Mouse (Mus musculus): ENCODE measurements around the gene Map10. TPM values are rescaled to one million over a fixed set of nuclear protein-coding genes. Genes with fewer than 3 reads are reported as not detected.

The Map10 gene
- polyA plus RNA-seq, 1 experiment, result not detected

DNA sequence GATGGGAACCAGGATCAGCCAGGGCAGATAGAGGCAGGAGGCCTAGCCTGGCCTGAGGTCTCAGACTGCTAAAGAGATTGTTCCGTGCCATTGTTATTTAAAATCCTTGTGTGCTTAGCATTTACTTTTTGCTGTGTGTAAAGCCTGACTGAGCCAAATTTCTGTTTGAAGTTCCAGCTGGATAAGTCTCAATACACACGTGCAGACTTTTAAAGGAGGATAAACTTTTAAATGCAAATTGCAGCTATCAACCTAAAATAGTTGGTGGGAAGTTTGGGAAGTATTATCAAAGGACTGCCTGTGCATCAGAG is 3.8 kb upstream of the Map10 start:
- H3K9me3 ChIP-seq (ENCODE audit: control insufficient read depth, low read length), result peaks cover 18% of the 10 kb centered on the region

DNA sequence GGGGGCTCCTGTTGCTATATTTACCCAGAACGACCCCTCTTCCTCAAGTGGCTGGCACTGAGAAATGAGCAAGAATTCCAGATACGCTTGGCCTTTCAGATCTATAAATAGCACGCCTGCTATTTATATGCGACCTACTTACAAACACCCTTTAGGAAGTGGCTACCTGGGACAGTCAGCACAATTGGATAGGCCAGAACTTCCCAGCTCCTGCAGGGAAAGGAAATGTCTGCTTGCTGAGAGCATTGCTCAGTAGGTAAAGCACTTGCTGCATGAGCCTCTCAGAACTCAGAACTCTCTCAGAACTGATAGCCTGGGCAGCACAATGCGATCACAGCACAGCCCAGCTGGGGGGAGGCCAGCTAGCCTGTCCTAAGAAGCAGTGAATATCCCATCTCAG is 3.4 kb upstream of the Map10 start:
- TF ChIP-seq TAL1 (IDR thresholded peaks at IDR 0.05; ENCODE audit: low read length) (no peak), GATA1 (IDR thresholded peaks at IDR 0.05; ENCODE audit: low read length) (no peak)
- H3K36me3 ChIP-seq (ENCODE audit: control insufficient read depth), result no peaks in the 10 kb centered on the region
- H3K9me3 ChIP-seq (ENCODE audit: control insufficient read depth, low read length), result peaks cover 22% of the 10 kb centered on the region
- H3K27me3 ChIP-seq (ENCODE audit: control insufficient read depth), result peaks cover 7% of the 10 kb centered on the region
- peaks cover 7% of the 10 kb centered on the region for H3K4me1 ChIP-seq (ENCODE audit: control insufficient read depth)
- H3K4me3 ChIP-seq (replicated peaks), result no peak overlapping the region

More for the DNA sequence above, 3.8 kb upstream of the Map10 start:
- TF ChIP-seq GATA1 (IDR thresholded peaks at IDR 0.05; ENCODE audit: low read length) (no peak), TAL1 (IDR thresholded peaks at IDR 0.05; ENCODE audit: low read length) (no peak)
- Histone ChIP-seq H3K36me3 (ENCODE audit: control insufficient read depth) (no peaks in the 10 kb centered on the region), H3K4me3 (replicated peaks) (no peak overlapping the region), H3K4me1 (ENCODE audit: control insufficient read depth) (peaks cover 7% of the 10 kb centered on the region), H3K27me3 (ENCODE audit: control insufficient read depth) (peaks cover 7% of the 10 kb centered on the region)

DNA sequence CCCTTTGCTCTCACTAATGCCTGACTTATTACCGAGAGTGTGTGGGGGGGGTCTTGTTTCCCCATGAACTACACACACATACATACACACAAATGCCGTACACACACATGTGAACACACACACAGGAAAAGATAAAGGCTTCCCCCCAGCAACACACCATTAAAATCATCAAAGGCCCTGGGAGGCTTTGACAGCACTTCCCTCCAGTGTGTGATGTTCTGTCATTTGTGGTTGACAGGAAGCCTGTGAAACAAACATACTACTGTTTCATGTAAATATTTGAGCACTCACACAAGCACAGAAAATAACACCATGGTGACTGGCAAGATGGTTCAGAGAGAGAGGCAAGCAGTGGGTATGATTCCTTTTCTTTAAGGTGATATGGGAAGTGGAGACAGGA is 2.4 kb upstream of the Map10 start:
- peaks cover 7% of the 10 kb centered on the region for H3K27me3 ChIP-seq (ENCODE audit: control insufficient read depth)
- H3K4me1 ChIP-seq (ENCODE audit: control insufficient read depth), result peaks cover 7% of the 10 kb centered on the region
- no peaks in the 10 kb centered on the region for H3K36me3 ChIP-seq (ENCODE audit: control insufficient read depth)
- peaks cover 32% of the 10 kb centered on the region for H3K9me3 ChIP-seq (ENCODE audit: control insufficient read depth, low read length)
- H3K4me3 ChIP-seq (replicated peaks), result no peak overlapping the region
- TF ChIP-seq GATA1 (IDR thresholded peaks at IDR 0.05; ENCODE audit: low read length), result no peak
- no peak for TF ChIP-seq TAL1 (IDR thresholded peaks at IDR 0.05; ENCODE audit: low read length)

DNA sequence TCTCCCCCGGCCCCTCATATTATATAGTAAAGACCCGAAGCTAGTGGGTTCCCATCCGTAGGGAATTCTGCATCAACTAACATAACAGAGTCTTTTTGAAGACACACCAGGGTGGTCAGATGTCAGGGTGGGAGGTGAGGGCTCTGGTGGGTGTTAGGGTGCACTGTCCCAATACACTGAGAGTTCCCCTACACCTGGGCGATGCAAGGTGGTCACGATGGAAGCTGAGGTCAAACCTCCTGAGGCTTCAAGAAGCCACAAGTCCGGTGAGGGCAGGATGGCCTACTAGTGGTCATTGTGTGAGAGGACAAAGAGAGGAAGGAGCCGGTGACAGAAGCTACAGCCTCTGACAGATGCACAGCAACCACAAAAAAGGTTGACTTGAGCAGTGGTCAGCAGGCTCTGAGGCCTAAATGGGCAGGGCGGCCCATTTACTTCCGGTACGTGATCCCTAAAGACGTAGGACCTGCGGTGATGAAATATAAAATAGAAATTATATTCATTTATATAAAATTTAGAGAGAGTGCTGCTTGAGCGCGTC is 389 bp upstream of the Map10 start:
- peak overlapping the region; percentile 60 for H3K4me3 ChIP-seq (replicated peaks)
- peaks cover 34% of the 10 kb centered on the region for H3K9me3 ChIP-seq (ENCODE audit: control insufficient read depth, low read length)
- no peaks in the 10 kb centered on the region for H3K36me3 ChIP-seq (ENCODE audit: control insufficient read depth)
- H3K4me1 ChIP-seq (ENCODE audit: control insufficient read depth), result peaks cover 7% of the 10 kb centered on the region
- peaks cover 7% of the 10 kb centered on the region for H3K27me3 ChIP-seq (ENCODE audit: control insufficient read depth)
- TF ChIP-seq TAL1 (IDR thresholded peaks at IDR 0.05; ENCODE audit: low read length), result no peak
- TF ChIP-seq GATA1 (IDR thresholded peaks at IDR 0.05; ENCODE audit: low read length), result no peak

DNA sequence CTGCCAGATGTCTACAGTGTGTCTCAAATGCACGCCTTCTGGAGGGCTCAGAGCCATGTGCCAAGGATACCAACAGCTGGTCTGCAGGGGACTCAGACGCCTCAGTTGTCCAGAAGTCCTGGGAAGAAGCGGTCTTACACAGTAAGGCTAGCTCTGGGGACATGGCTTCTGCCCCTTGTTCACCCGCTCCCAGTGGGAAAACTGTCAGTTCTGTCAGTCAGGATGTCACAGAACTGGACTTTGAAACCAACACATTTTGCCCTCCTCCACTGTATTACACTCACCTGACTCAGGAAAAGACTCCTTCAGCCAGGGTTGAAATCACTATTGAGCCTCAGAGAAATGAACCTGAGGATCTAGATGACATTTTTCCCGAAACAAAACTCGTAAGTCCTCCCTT is 802 bp downstream of the Map10 start:
- H3K4me3 ChIP-seq (replicated peaks), result peak overlapping the region; percentile 60
- peaks cover 7% of the 10 kb centered on the region for H3K4me1 ChIP-seq (ENCODE audit: control insufficient read depth)
- peaks cover 34% of the 10 kb centered on the region for H3K9me3 ChIP-seq (ENCODE audit: control insufficient read depth, low read length)
- peaks cover 7% of the 10 kb centered on the region for H3K27me3 ChIP-seq (ENCODE audit: control insufficient read depth)
- no peaks in the 10 kb centered on the region for H3K36me3 ChIP-seq (ENCODE audit: control insufficient read depth)
- no peak for TF ChIP-seq TAL1 (IDR thresholded peaks at IDR 0.05; ENCODE audit: low read length)
- TF ChIP-seq GATA1 (IDR thresholded peaks at IDR 0.05; ENCODE audit: low read length), result no peak

DNA sequence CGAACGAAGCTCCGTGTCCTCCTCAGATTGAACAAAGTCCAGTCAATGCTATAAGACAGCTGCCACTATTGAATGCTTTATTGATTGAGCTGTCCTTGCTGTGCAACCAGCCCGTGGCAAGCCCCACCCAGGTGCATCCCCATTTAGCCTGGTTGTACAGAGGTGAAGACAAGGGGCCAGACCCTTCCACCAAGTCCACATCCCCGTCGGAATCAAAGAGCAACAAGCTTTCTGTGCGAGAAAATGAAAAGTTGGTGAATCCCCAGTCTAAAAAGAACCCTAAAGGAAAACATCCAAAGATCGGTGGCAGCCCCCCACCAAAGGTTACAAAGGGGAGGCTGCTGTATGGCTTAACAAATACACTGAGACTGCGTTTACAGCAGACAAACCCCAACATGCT is 1.3 kb downstream of the Map10 start:
- Histone ChIP-seq H3K36me3 (ENCODE audit: control insufficient read depth) (no peaks in the 10 kb centered on the region), H3K4me3 (replicated peaks) (no peak overlapping the region), H3K4me1 (ENCODE audit: control insufficient read depth) (peaks cover 7% of the 10 kb centered on the region), H3K27me3 (ENCODE audit: control insufficient read depth) (peaks cover 7% of the 10 kb centered on the region), H3K9me3 (ENCODE audit: control insufficient read depth, low read length) (peaks cover 34% of the 10 kb centered on the region)
- TF ChIP-seq GATA1 (IDR thresholded peaks at IDR 0.05; ENCODE audit: low read length), result no peak
- TF ChIP-seq TAL1 (IDR thresholded peaks at IDR 0.05; ENCODE audit: low read length), result no peak

DNA sequence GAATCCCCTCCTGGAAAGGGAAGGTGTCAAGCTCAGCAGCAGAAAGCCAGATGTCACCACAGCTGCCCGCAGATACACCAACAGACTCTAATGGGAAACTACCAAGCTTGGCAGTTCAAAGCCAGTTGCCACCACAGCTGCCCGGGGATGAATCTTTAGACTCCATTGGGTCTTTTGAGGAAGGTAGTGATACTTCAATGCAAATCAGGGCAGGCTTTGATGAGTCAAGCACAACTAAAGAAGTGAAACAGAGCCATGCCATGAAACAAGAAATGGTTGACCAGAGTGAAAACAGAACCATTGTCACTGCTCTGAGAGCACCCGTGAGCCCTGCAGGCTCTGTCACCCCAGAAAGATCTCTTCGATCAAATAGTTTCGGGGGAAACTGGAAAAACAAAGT is 1.8 kb downstream of the Map10 start:
- Histone ChIP-seq H3K27me3 (ENCODE audit: control insufficient read depth) (peaks cover 7% of the 10 kb centered on the region), H3K9me3 (ENCODE audit: control insufficient read depth, low read length) (peaks cover 34% of the 10 kb centered on the region)
- TF ChIP-seq TAL1 (IDR thresholded peaks at IDR 0.05; ENCODE audit: low read length) (no peak), GATA1 (IDR thresholded peaks at IDR 0.05; ENCODE audit: low read length) (no peak)

DNA sequence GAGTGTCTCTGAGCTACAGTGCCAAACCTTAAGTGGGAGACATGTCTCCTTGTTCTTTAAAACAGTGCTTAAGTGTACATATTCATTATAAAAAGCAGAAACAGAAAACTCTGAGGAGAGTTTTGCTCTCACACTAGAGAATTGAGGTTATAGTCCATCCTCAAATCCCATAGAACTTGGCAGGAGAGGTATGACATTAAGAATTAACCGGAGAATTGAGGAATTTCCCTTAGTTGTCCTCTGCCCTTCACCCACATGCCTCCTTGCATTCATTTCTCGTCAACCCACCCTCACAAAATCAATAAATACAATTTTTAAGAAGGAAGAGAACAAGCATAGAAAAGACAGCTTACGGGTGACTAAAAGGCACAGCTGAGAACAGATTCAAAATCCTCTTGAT is 6.2 kb downstream of the Map10 start:
- Histone ChIP-seq H3K4me3 (replicated peaks) (no peak overlapping the region), H3K9me3 (ENCODE audit: control insufficient read depth, low read length) (peaks cover 16% of the 10 kb centered on the region)
- TF ChIP-seq GATA1 (IDR thresholded peaks at IDR 0.05; ENCODE audit: low read length) (no peak), TAL1 (IDR thresholded peaks at IDR 0.05; ENCODE audit: low read length) (no peak)

More for the DNA sequence above, 1.8 kb downstream of the Map10 start:
- Histone ChIP-seq H3K4me1 (ENCODE audit: control insufficient read depth) (peaks cover 7% of the 10 kb centered on the region), H3K4me3 (replicated peaks) (no peak overlapping the region), H3K36me3 (ENCODE audit: control insufficient read depth) (no peaks in the 10 kb centered on the region)

DNA sequence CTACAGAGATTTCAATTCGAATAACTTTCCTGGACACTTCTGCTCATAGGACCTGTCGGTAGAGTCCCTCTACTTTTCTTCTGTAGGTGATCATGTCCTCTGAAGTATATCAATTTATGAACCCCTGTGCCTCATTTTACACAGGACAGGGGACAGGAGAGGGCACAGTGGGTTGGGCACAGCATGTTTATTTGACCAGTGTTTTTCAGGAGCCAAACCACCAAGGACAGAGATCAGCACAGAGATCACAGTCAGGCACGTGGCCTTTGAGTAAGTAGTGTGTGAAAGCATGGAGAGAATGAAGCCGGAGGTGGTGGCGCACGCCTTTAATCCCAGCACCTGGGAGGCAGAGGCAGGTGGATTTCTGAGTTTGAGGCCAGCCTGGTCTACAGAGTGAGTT is 7.9 kb downstream of the Map10 start:
- H3K9me3 ChIP-seq (ENCODE audit: control insufficient read depth, low read length), result no peaks in the 10 kb centered on the region; the same call in 1 of the 2 replicates
- H3K4me1 ChIP-seq (ENCODE audit: control insufficient read depth), result no peaks in the 10 kb centered on the region
- no peaks in the 10 kb centered on the region for H3K36me3 ChIP-seq (ENCODE audit: control insufficient read depth)
- TF ChIP-seq GATA1 (IDR thresholded peaks at IDR 0.05; ENCODE audit: low read length), result no peak
- TF ChIP-seq TAL1 (IDR thresholded peaks at IDR 0.05; ENCODE audit: low read length), result no peak
- no peaks in the 10 kb centered on the region for H3K27me3 ChIP-seq (ENCODE audit: control insufficient read depth)
- H3K4me3 ChIP-seq (replicated peaks), result no peak overlapping the region

More for the DNA sequence above, 6.2 kb downstream of the Map10 start:
- H3K36me3 ChIP-seq (ENCODE audit: control insufficient read depth), result no peaks in the 10 kb centered on the region
- H3K4me1 ChIP-seq (ENCODE audit: control insufficient read depth), result no peaks in the 10 kb centered on the region
- no peaks in the 10 kb centered on the region; the same call in 1 of the 2 replicates for H3K27me3 ChIP-seq (ENCODE audit: control insufficient read depth)
